Mouse (Mus musculus): ENCODE results near the gene Mc3r. TPM values are rescaled to one million over a fixed set of nuclear protein-coding genes. Genes with fewer than 3 reads are reported as not detected.

The Mc3r gene
- polyA plus RNA-seq, 1 experiment from 2014 or later = not detected

GRCm38 (mm10) chr2:172238220-172238619 lies 10.1 kb upstream of the Mc3r start:
- H3K4me3 ChIP-seq (ENCODE audit: low read depth, low read length) = no peak overlapping the region
- WGBS = 81% methylated on average over 5 of the region's 5 CpGs
- ATAC-seq (ENCODE audit: low FRiP score) (no peak), DNase-seq (ENCODE audit: low spot score, missing footprints) (no peak)
- no peak overlapping the region for H3K27ac ChIP-seq (ENCODE audit: low read depth, low read length)
- H3K9ac ChIP-seq (ENCODE audit: low read length) = no peak overlapping the region
- no peak overlapping the region for H3K4me2 ChIP-seq
- no peaks in the 10 kb centered on the region for H3K4me1 ChIP-seq (ENCODE audit: control insufficient read depth, insufficient read depth, low read length)
- no peaks in the 10 kb centered on the region for H3K36me3 ChIP-seq (ENCODE audit: control insufficient read depth, insufficient read depth, low read length)
- H3K27me3 ChIP-seq (ENCODE audit: control insufficient read depth, insufficient read depth, low read length) = no peaks in the 10 kb centered on the region
- no peaks in the 10 kb centered on the region for H3K9me3 ChIP-seq (ENCODE audit: control insufficient read depth, low read length)

- Histone ChIP-seq H3K4me1 (ENCODE audit: control insufficient read depth, insufficient read depth, low read length) (no peaks in the 10 kb centered on the region), H3K27ac (ENCODE audit: low read depth, low read length) (no peak overlapping the region), H3K9ac (ENCODE audit: low read length) (no peak overlapping the region), H3K36me3 (ENCODE audit: control insufficient read depth, insufficient read depth, low read length) (no peaks in the 10 kb centered on the region), H3K4me2 (no peak overlapping the region), H3K9me3 (ENCODE audit: control insufficient read depth, low read length) (no peaks in the 10 kb centered on the region), H3K4me3 (ENCODE audit: low read depth, low read length) (no peak overlapping the region), H3K27me3 (ENCODE audit: control insufficient read depth, insufficient read depth, low read length) (no peaks in the 10 kb centered on the region)
- DNase-seq (ENCODE audit: low spot score, missing footprints) (no peak), ATAC-seq (ENCODE audit: low FRiP score) (no peak)
- 22% methylated on average over 5 of the region's 5 CpGs for WGBS
Observed at GRCm38 (mm10) chr2:172241031-172241430, 7.3 kb upstream of the Mc3r start.

GRCm38 (mm10) chr2:172245497-172245896 lies 2.8 kb upstream of the Mc3r start:
- Histone ChIP-seq H3K27ac (ENCODE audit: low read depth, low read length) (no peak overlapping the region), H3K36me3 (ENCODE audit: control insufficient read depth, insufficient read depth, low read length) (no peaks in the 10 kb centered on the region), H3K27me3 (ENCODE audit: control insufficient read depth, insufficient read depth, low read length) (no peaks in the 10 kb centered on the region), H3K9ac (ENCODE audit: low read length) (no peak overlapping the region), H3K9me3 (ENCODE audit: control insufficient read depth, low read length) (no peaks in the 10 kb centered on the region), H3K4me2 (no peak overlapping the region), H3K4me1 (ENCODE audit: control insufficient read depth, insufficient read depth, low read length) (no peaks in the 10 kb centered on the region), H3K4me3 (ENCODE audit: low read depth, low read length) (no peak overlapping the region)
- DNase-seq (ENCODE audit: low spot score, missing footprints) = no peak
- WGBS = 77% methylated on average over 8 of the region's 8 CpGs
- no peak for ATAC-seq (ENCODE audit: low FRiP score)

- Histone ChIP-seq H3K9me3 (ENCODE audit: control insufficient read depth, low read length) (no peaks in the 10 kb centered on the region), H3K4me1 (ENCODE audit: control insufficient read depth, insufficient read depth, low read length) (no peaks in the 10 kb centered on the region), H3K4me3 (ENCODE audit: low read depth, low read length) (no peak overlapping the region), H3K9ac (ENCODE audit: low read length) (no peak overlapping the region), H3K4me2 (no peak overlapping the region), H3K36me3 (ENCODE audit: control insufficient read depth, insufficient read depth, low read length) (no peaks in the 10 kb centered on the region), H3K27me3 (ENCODE audit: control insufficient read depth, insufficient read depth, low read length) (no peaks in the 10 kb centered on the region), H3K27ac (ENCODE audit: low read depth, low read length) (no peak overlapping the region)
- ATAC-seq (ENCODE audit: low FRiP score) (no peak), DNase-seq (ENCODE audit: low spot score, missing footprints) (no peak)
- WGBS = 81% methylated on average over 14 of the region's 14 CpGs
Observed at GRCm38 (mm10) chr2:172249336-172249735, 1.0 kb downstream of the Mc3r start.

- no peaks in the 10 kb centered on the region for H3K9me3 ChIP-seq (ENCODE audit: control insufficient read depth, low read length)
- no peak overlapping the region for H3K27ac ChIP-seq (ENCODE audit: low read depth, low read length)
- ATAC-seq (ENCODE audit: low FRiP score) (no peak), DNase-seq (ENCODE audit: low spot score, missing footprints) (no peak)
- H3K27me3 ChIP-seq (ENCODE audit: control insufficient read depth, insufficient read depth, low read length) = no peaks in the 10 kb centered on the region
- no peaks in the 10 kb centered on the region for H3K4me1 ChIP-seq (ENCODE audit: control insufficient read depth, insufficient read depth, low read length)
- no peak overlapping the region for H3K9ac ChIP-seq (ENCODE audit: low read length)
- no peak overlapping the region for H3K4me2 ChIP-seq
- WGBS = 90% methylated on average over 6 of the region's 6 CpGs
- H3K4me3 ChIP-seq (ENCODE audit: low read depth, low read length) = no peak overlapping the region
- no peaks in the 10 kb centered on the region for H3K36me3 ChIP-seq (ENCODE audit: control insufficient read depth, insufficient read depth, low read length)
Observed at GRCm38 (mm10) chr2:172256418-172256817, 8.1 kb downstream of the Mc3r start.

GRCm38 (mm10) chr2:172256956-172257355 lies 8.7 kb downstream of the Mc3r start:
- H3K4me1 ChIP-seq (ENCODE audit: control insufficient read depth, insufficient read depth, low read length) = no peaks in the 10 kb centered on the region
- H3K27ac ChIP-seq (ENCODE audit: low read depth, low read length) = no peak overlapping the region
- no peaks in the 10 kb centered on the region for H3K9me3 ChIP-seq (ENCODE audit: control insufficient read depth, low read length)
- WGBS = 87% methylated on average over 5 of the region's 5 CpGs
- no peak overlapping the region for H3K4me2 ChIP-seq
- no peaks in the 10 kb centered on the region for H3K36me3 ChIP-seq (ENCODE audit: control insufficient read depth, insufficient read depth, low read length)
- DNase-seq (ENCODE audit: low spot score, missing footprints) (no peak), ATAC-seq (ENCODE audit: low FRiP score) (no peak)
- no peaks in the 10 kb centered on the region for H3K27me3 ChIP-seq (ENCODE audit: control insufficient read depth, insufficient read depth, low read length)
- H3K9ac ChIP-seq (ENCODE audit: low read length) = no peak overlapping the region
- H3K4me3 ChIP-seq (ENCODE audit: low read depth, low read length) = no peak overlapping the region

- 41% methylated on average over 12 of the region's 12 CpGs for WGBS
- Histone ChIP-seq H3K9ac (ENCODE audit: low read length) (no peak overlapping the region), H3K4me2 (no peak overlapping the region), H3K4me3 (ENCODE audit: low read depth, low read length) (no peak overlapping the region), H3K4me1 (ENCODE audit: control insufficient read depth, insufficient read depth, low read length) (no peaks in the 10 kb centered on the region), H3K27me3 (ENCODE audit: control insufficient read depth, insufficient read depth, low read length) (no peaks in the 10 kb centered on the region), H3K9me3 (ENCODE audit: control insufficient read depth, low read length) (no peaks in the 10 kb centered on the region), H3K36me3 (ENCODE audit: control insufficient read depth, insufficient read depth, low read length) (no peaks in the 10 kb centered on the region), H3K27ac (ENCODE audit: low read depth, low read length) (no peak overlapping the region)
- no peak for DNase-seq (ENCODE audit: low spot score, missing footprints)
- no peak for ATAC-seq (ENCODE audit: low FRiP score)
Observed at GRCm38 (mm10) chr2:172257471-172258065, 9.3 kb downstream of the Mc3r start.

- no peaks in the 10 kb centered on the region for H3K9me3 ChIP-seq (ENCODE audit: control insufficient read depth, low read length)
- H3K4me3 ChIP-seq (ENCODE audit: low read depth, low read length) = no peak overlapping the region
- no peak overlapping the region for H3K27ac ChIP-seq (ENCODE audit: low read depth, low read length)
- 82% methylated on average over 5 of the region's 5 CpGs for WGBS
- DNase-seq (ENCODE audit: low spot score, missing footprints) = no peak
- H3K9ac ChIP-seq (ENCODE audit: low read length) = no peak overlapping the region
- no peaks in the 10 kb centered on the region; the same call in 1 of the 2 replicates for H3K4me1 ChIP-seq (ENCODE audit: control insufficient read depth, insufficient read depth, low read length)
- no peaks in the 10 kb centered on the region for H3K27me3 ChIP-seq (ENCODE audit: control insufficient read depth, insufficient read depth, low read length)
- no peaks in the 10 kb centered on the region for H3K36me3 ChIP-seq (ENCODE audit: control insufficient read depth, insufficient read depth, low read length)
- no peak for ATAC-seq (ENCODE audit: low FRiP score)
- H3K4me2 ChIP-seq = no peak overlapping the region
Observed at GRCm38 (mm10) chr2:172260064-172260463, 11.8 kb downstream of the Mc3r start.

GRCm38 (mm10) chr2:172261441-172261840 lies 13.1 kb downstream of the Mc3r start:
- Histone ChIP-seq H3K4me2 (no peak overlapping the region), H3K36me3 (ENCODE audit: control insufficient read depth, insufficient read depth, low read length) (no peaks in the 10 kb centered on the region), H3K9me3 (ENCODE audit: control insufficient read depth, low read length) (no peaks in the 10 kb centered on the region), H3K4me3 (ENCODE audit: low read depth, low read length) (no peak overlapping the region), H3K27me3 (ENCODE audit: control insufficient read depth, insufficient read depth, low read length) (no peaks in the 10 kb centered on the region), H3K4me1 (ENCODE audit: control insufficient read depth, insufficient read depth, low read length) (peaks cover 2% of the 10 kb centered on the region; the same call in 1 of the 2 replicates), H3K9ac (ENCODE audit: low read length) (no peak overlapping the region), H3K27ac (ENCODE audit: low read depth, low read length) (no peak overlapping the region)
- 72% methylated on average over 4 of the region's 4 CpGs for WGBS
- ATAC-seq (ENCODE audit: low FRiP score) (no peak), DNase-seq (ENCODE audit: low spot score, missing footprints) (no peak)

All from midbrain, embryonic 11.5 days (tissue).